Mouse (Mus musculus): ENCODE results near the gene Nemp1. TPM values are rescaled to one million over a fixed set of nuclear protein-coding genes. Genes with fewer than 3 reads are reported as not detected.

Gene Nemp1
- polyA plus RNA-seq, 1 experiment from 2014 or later = 11.2 TPM

DNA sequence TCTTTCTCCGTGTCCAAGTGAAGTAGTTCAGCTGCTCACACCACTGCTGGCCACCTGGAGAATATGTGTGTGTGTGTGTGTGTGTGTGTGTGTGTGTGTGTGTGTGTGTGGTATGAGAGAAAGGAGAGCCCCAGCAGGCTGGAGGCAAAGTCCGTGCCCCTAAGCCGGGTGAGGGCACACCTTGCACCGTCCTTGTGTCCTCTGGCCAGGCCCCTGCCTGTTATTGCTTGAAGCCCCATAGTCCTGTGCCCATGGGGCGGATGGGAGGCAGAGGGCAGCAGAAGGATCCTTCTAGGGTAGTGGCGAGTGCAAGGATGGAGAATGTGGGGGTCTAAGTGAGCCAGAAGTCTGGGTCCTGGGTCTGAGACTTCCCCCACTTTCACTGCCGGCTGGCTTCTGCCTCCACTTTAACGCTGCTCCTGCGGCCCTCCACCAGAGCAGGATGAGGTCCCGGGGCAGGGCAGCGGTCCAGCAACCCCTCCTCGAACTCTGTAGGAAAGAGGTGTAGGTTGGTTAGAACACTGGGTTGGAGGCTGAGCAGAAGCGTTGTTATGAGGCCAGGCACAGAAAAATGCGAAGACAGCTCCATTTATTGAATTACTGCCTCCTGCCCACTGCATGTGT, 5.3 kb upstream of the Nemp1 start:
- Histone ChIP-seq H3K4me1 (replicated peaks; ENCODE audit: control insufficient read depth, insufficient read depth, low read length) (peaks cover 36% of the 10 kb centered on the region), H3K9me3 (ENCODE audit: control insufficient read depth, low read length) (no peaks in the 10 kb centered on the region), H3K36me3 (ENCODE audit: control insufficient read depth, insufficient read depth, low read length) (no peaks in the 10 kb centered on the region), H3K9ac (ENCODE audit: low read depth, low read length) (peak overlapping the region; percentile 48), H3K27me3 (replicated peaks; ENCODE audit: control insufficient read depth, insufficient read depth, low read length) (peaks cover 40% of the 10 kb centered on the region), H3K4me3 (ENCODE audit: low read depth, low read length) (peak overlapping the region; percentile 37), H3K27ac (ENCODE audit: low read depth, low read length) (no peak overlapping the region), H3K4me2 (peak overlapping the region; percentile 68)
- ATAC-seq (replicated peaks; ENCODE audit: low FRiP score) (no peak), DNase-seq (ENCODE audit: low spot score) (no peak)
- WGBS = 29% methylated on average over 14 of the region's 14 CpGs

DNA sequence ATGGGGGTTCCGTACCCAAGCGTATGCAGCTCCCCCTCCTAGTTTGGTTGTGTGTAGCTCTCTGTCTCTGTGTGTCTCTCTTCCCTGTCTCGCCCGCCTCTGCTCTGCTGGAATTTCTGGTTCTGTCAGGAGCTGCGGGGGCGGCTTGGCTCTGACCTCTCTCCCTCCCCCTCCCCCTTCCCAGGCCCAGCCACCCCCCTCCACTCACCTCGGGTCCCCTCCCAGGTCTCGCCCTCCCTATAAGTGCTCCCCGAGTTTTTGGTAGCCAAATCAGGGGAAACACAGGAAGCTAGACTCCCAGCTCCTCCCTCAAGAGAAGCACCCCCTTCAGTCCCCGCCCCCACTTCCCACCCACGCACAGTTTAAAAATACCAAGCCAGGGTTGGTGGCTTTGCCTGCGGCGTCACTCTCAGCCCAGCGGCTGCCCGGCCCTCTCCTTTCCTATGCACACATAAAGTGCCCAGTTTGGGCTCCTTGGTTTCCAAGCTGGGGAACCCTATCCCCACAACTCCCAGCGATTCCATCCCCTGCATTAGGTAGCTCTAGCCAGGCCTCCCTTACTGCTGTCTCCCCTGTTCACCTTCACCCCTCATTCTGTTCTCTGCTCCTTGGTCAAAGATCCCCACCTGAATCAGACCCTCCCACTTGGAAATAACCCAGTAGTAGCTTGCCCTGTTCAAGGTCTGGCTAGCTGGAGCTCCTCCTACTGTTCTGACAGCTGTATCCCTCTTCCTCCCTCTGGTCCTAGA, 4.6 kb upstream of the Nemp1 start:
- ATAC-seq (replicated peaks; ENCODE audit: low FRiP score) = peak; percentile 15
- peaks cover 47% of the 10 kb centered on the region for H3K27me3 ChIP-seq (replicated peaks; ENCODE audit: control insufficient read depth, insufficient read depth, low read length)
- H3K4me1 ChIP-seq (replicated peaks; ENCODE audit: control insufficient read depth, insufficient read depth, low read length) = peaks cover 39% of the 10 kb centered on the region

DNA sequence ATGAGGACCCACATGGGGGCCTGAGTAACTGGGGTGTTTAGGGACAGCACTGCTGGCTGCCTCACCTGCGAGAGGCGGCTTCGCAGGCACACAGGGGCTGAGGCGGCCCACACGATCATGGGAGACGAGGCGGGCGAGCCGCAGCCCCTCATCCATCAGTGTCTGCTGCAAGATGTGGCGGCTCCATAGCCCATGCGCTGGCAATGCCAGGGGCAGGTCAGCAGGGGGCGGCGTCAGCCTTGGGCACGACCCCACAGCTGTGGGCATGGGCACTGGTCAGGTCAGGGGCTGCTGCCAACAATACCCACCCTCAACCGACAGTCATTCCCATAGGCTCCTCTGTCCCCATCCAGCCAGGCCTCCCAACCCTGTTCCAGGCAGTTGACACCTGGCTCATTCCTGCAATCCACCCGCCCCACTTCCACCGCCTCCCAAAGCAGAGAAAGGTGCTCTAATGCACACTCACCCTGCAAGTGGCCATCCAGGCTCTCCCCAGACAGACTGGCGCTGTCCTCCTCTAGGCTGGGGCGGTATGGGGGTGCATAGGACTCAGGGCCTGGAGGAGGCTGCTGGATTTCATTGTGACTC, 3.9 kb upstream of the Nemp1 start:
- H3K4me1 ChIP-seq (replicated peaks; ENCODE audit: control insufficient read depth, insufficient read depth, low read length) = peaks cover 39% of the 10 kb centered on the region
- no peak for ATAC-seq (replicated peaks; ENCODE audit: low FRiP score)
- no peaks in the 10 kb centered on the region for H3K9me3 ChIP-seq (ENCODE audit: control insufficient read depth, low read length)
- H3K36me3 ChIP-seq (ENCODE audit: control insufficient read depth, insufficient read depth, low read length) = no peaks in the 10 kb centered on the region
- peaks cover 54% of the 10 kb centered on the region for H3K27me3 ChIP-seq (replicated peaks; ENCODE audit: control insufficient read depth, insufficient read depth, low read length)
- H3K4me2 ChIP-seq = peak overlapping the region; percentile 68
- 30% methylated on average over 19 of the region's 19 CpGs for WGBS
- peak overlapping the region; percentile 37; the same call in 1 of the 2 replicates for H3K4me3 ChIP-seq (ENCODE audit: low read depth, low read length)
- H3K27ac ChIP-seq (ENCODE audit: low read depth, low read length) = no peak overlapping the region
- DNase-seq (ENCODE audit: low spot score) = no peak
- no peak overlapping the region for H3K9ac ChIP-seq (ENCODE audit: low read depth, low read length)

More for the DNA sequence above, 4.6 kb upstream of the Nemp1 start:
- Histone ChIP-seq H3K4me2 (peak overlapping the region; percentile 68), H3K4me3 (ENCODE audit: low read depth, low read length) (peak overlapping the region; percentile 37), H3K27ac (ENCODE audit: low read depth, low read length) (peak overlapping the region; percentile 25; the same call in 1 of the 2 replicates), H3K9ac (ENCODE audit: low read depth, low read length) (peak overlapping the region; percentile 48), H3K9me3 (ENCODE audit: control insufficient read depth, low read length) (no peaks in the 10 kb centered on the region), H3K36me3 (ENCODE audit: control insufficient read depth, insufficient read depth, low read length) (no peaks in the 10 kb centered on the region)
- no peak for DNase-seq (ENCODE audit: low spot score)
- 6% methylated on average over 16 of the region's 16 CpGs for WGBS

DNA sequence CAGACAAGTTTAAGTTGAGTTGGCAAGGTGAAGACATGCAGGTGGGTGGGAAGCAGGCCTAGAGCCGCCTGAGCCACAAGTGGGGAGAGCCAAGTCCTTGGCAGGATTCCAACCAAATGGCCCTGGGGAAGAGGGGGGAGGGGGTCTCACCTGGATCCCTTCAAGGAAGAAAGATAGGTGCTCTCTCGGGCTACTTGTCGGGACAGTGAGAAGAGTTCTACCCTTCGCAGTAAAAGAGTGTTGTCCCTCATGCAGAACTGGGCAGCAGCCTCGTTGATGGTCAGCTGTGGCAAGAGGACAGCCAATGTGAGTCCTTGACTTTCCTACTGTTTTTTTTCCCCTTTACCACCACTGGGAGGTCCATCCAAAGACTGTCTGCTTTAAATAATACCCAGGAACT, 3.1 kb upstream of the Nemp1 start:
- Histone ChIP-seq H3K9me3 (ENCODE audit: control insufficient read depth, low read length) (no peaks in the 10 kb centered on the region), H3K27me3 (replicated peaks; ENCODE audit: control insufficient read depth, insufficient read depth, low read length) (peaks cover 62% of the 10 kb centered on the region), H3K4me3 (ENCODE audit: low read depth, low read length) (peak overlapping the region; percentile 7; the same call in 1 of the 2 replicates), H3K9ac (ENCODE audit: low read depth, low read length) (no peak overlapping the region), H3K36me3 (ENCODE audit: control insufficient read depth, insufficient read depth, low read length) (no peaks in the 10 kb centered on the region), H3K4me2 (no peak overlapping the region; the same call in 1 of the 2 replicates), H3K27ac (ENCODE audit: low read depth, low read length) (no peak overlapping the region), H3K4me1 (replicated peaks; ENCODE audit: control insufficient read depth, insufficient read depth, low read length) (peaks cover 44% of the 10 kb centered on the region)
- ATAC-seq (replicated peaks; ENCODE audit: low FRiP score) = no peak
- DNase-seq (ENCODE audit: low spot score) = no peak
- 32% methylated on average over 5 of the region's 5 CpGs for WGBS

DNA sequence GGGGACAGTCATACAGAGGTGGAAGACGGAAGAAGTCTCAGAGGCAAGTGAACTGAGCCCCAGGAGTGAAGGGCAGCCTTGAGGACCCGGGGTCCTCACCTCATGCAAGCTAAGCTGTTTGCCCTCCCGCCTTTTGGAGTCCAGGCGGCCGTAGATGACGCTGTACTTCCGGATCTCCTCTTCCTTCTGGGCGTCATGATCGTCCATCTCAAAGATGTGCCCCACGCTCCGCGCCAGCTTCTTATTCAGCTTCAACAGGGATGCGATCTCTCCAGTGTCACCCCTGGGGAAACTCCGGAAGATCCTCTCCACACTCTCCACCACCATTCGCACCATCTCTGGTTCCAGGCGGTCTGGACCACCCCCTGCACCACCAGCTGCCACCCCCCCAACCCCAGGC, 2.5 kb upstream of the Nemp1 start:
- Histone ChIP-seq H3K36me3 (ENCODE audit: control insufficient read depth, insufficient read depth, low read length) (no peaks in the 10 kb centered on the region), H3K27ac (ENCODE audit: low read depth, low read length) (no peak overlapping the region), H3K4me1 (replicated peaks; ENCODE audit: control insufficient read depth, insufficient read depth, low read length) (peaks cover 49% of the 10 kb centered on the region), H3K9ac (ENCODE audit: low read depth, low read length) (no peak overlapping the region), H3K9me3 (ENCODE audit: control insufficient read depth, low read length) (no peaks in the 10 kb centered on the region), H3K4me3 (ENCODE audit: low read depth, low read length) (no peak overlapping the region), H3K4me2 (peak overlapping the region; percentile 93), H3K27me3 (replicated peaks; ENCODE audit: control insufficient read depth, insufficient read depth, low read length) (peaks cover 63% of the 10 kb centered on the region)
- no peak for DNase-seq (ENCODE audit: low spot score)
- 19% methylated on average over 16 of the region's 16 CpGs for WGBS
- ATAC-seq (replicated peaks; ENCODE audit: low FRiP score) = no peak

DNA sequence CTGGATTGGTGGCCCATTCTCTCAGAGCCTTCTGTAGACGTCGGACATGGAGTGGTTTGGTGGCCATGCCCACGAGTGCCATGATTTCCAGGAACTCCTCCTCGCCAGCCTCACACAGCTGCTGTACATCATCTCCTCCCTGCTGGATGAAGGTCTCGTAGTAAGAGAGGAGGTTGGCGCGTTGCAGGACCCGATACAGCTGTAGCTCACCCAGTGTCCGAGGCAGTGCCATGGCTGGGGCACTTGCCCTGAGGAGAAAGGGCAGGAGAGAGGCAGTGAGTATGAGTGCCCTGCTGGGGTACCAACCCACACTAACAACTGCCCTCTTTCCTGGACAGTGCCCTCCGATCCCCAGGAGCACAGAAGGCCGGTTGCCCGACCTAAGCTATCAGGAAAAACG, 1.8 kb upstream of the Nemp1 start:
- no peak for DNase-seq (ENCODE audit: low spot score)
- no peaks in the 10 kb centered on the region for H3K9me3 ChIP-seq (ENCODE audit: control insufficient read depth, low read length)
- H3K36me3 ChIP-seq (ENCODE audit: control insufficient read depth, insufficient read depth, low read length) = no peaks in the 10 kb centered on the region
- 28% methylated on average over 13 of the region's 13 CpGs for WGBS
- peak overlapping the region; percentile 93 for H3K4me2 ChIP-seq
- H3K4me3 ChIP-seq (ENCODE audit: low read depth, low read length) = peak overlapping the region; percentile 63
- no peak for ATAC-seq (replicated peaks; ENCODE audit: low FRiP score)
- H3K27ac ChIP-seq (ENCODE audit: low read depth, low read length) = no peak overlapping the region
- H3K4me1 ChIP-seq (replicated peaks; ENCODE audit: control insufficient read depth, insufficient read depth, low read length) = peaks cover 55% of the 10 kb centered on the region
- H3K27me3 ChIP-seq (replicated peaks; ENCODE audit: control insufficient read depth, insufficient read depth, low read length) = peaks cover 63% of the 10 kb centered on the region
- no peak overlapping the region for H3K9ac ChIP-seq (ENCODE audit: low read depth, low read length)

DNA sequence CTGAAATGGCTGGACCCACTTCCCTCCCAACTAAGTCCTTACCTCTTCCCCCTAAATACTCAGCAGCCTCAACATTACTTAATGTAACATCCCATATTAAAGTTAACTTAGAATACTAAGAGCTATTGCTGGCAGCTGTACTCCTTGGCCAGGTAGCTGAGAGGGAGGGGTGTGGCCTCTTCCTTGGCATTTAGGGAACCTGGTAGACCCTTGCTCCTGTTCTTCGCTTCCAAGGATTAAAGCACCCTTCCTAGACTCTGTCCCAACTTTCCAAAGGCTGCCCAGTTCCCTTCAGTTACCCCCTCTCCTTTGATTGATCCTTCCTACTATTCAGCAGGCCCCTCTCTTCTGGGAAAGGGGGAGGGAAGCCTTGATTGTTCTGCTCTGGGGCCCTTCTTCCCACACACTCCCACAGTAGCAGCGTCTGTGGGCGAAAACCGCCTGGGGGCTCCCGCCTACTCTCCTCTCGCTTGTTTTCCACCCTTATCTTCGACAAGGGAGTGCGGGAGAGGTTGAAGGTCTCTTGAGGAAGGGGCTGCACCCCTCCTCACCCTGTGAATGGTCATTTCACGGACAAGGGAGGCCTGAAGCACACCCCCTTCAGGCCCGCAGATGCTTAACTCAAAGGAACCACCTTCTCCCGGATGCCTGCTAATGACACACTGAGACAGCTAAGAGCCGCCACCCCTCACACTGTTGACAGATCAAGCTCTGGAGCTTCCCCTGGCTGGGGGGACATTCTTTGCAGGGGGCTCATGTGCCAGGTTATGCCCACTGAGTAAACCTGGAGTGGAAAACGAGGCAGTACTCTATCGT, 1.1 kb upstream of the Nemp1 start:
- peaks cover 55% of the 10 kb centered on the region for H3K4me1 ChIP-seq (replicated peaks; ENCODE audit: control insufficient read depth, insufficient read depth, low read length)
- H3K27ac ChIP-seq (ENCODE audit: low read depth, low read length) = peak overlapping the region; percentile 89
- H3K4me3 ChIP-seq (ENCODE audit: low read depth, low read length) = peak overlapping the region; percentile 63
- peaks cover 63% of the 10 kb centered on the region for H3K27me3 ChIP-seq (replicated peaks; ENCODE audit: control insufficient read depth, insufficient read depth, low read length)
- peak overlapping the region; percentile 93 for H3K4me2 ChIP-seq
- WGBS = 7% methylated on average over 14 of the region's 14 CpGs
- H3K9me3 ChIP-seq (ENCODE audit: control insufficient read depth, low read length) = no peaks in the 10 kb centered on the region
- H3K36me3 ChIP-seq (ENCODE audit: control insufficient read depth, insufficient read depth, low read length) = no peaks in the 10 kb centered on the region
- DNase-seq (ENCODE audit: low spot score) = no peak
- ATAC-seq (replicated peaks; ENCODE audit: low FRiP score) = no peak
- H3K9ac ChIP-seq (ENCODE audit: low read depth, low read length) = peak overlapping the region; percentile 31
